Mouse (Mus musculus) G1E (cell line): ENCODE measurements at regions not wholly inside any gene's neighbourhood (a gene's known extent, or its start where the extent isn't known, plus 50 kb on each side); places are given as distances from the start of the nearest gene placed in this dataset.

ENCODE experiments used
- CTCF ChIP-seq: IDR thresholded peaks from 2 replicates; pipeline ENCODE4 v1.5.1; 2012; ENCODE audit warnings: low read depth, low read length, inconsistent platforms, mixed read lengths
- GATA1 ChIP-seq: IDR thresholded peaks from 2 replicates; pipeline ENCODE4 v1.6.1; 2012; ENCODE audit warnings: borderline replicate concordance, low read length, inconsistent platforms, mixed read lengths
- GATA2 ChIP-seq: IDR thresholded peaks from 2 replicates; pipeline ENCODE4 v1.6.1; 2012; ENCODE audit warnings: low read depth, low read length, inconsistent platforms, borderline replicate concordance
- POLR2AphosphoS5 ChIP-seq: IDR thresholded peaks from 2 replicates; pipeline ENCODE4 v1.6.1; 2012; ENCODE audit warnings: low read depth, low read length, inconsistent platforms; ENCODE audit not compliant: insufficient replicate concordance
- TAL1 ChIP-seq: conservative IDR thresholded peaks from 2 replicates; pipeline ENCODE4 v1.6.1; 2012; ENCODE audit warnings: low read depth, low read length, inconsistent platforms, mixed read lengths

DNA sequence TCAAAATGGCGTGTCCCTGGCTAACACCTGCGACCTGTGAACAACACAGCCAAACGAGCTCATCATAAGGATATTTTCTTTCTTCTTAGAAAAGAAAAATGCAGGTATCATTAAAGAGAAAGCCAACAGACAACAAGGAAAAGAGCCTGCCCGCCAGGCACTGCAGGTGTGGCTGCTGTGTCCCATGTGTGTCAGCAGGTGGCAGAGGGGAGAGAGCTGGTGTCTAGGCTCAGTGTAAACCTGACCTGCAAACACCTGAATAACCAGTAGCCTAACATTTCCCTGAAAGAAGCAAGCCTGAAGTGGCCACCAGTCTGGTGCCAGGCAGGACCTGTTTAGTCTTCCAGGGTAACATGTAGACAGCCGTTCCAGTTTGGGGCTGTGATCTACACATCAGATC lies 294.9 kb downstream of the Matn1 start:
- no peak for TF ChIP-seq CTCF
- no peak for TF ChIP-seq GATA1
- TF ChIP-seq TAL1: no peak
- no peak for TF ChIP-seq POLR2AphosphoS5
- no peak for TF ChIP-seq GATA2
